Mouse (Mus musculus): ENCODE data around the gene Gm28048. TPM values are rescaled to one million over a fixed set of nuclear protein-coding genes. Genes with fewer than 3 reads are reported as not detected.

Gm28048 gene
- polyA plus RNA-seq, 1 experiment from 2014 or later = 9.4 TPM

GRCm38 (mm10) chr11:22971835-22972709 is 9.8 kb downstream of the Gm28048 start, which contains the start of gene Zrsr1:
Gene Zrsr1 (plus strand): TSS chr11:22972005.
- Histone ChIP-seq H3K4me3 (peak within 1 kb of the TSS; percentile 68), H3K36me3 (peaks cover 60% of the 10 kb centered on the region), H3K4me2 (peak within 1 kb of the TSS; percentile 94), H3K4me1 (replicated peaks) (peaks cover 16% of the 10 kb centered on the region), H3K9ac (peak within 1 kb of the TSS; percentile 79), H3K27me3 (replicated peaks) (no peaks in the 10 kb centered on the region), H3K9me3 (replicated peaks) (peaks cover 42% of the 10 kb centered on the region), H3K27ac (ENCODE audit: poor library complexity, severe bottlenecking) (peak within 1 kb of the TSS; percentile 82)
- WGBS = 51% methylated on average over 56 of the region's 56 CpGs
- ATAC-seq (ENCODE audit: insufficient number of reproducible peaks, low FRiP score) = peak; percentile 82

- no peaks in the 10 kb centered on the region for H3K27me3 ChIP-seq (replicated peaks)
- peaks cover 3% of the 10 kb centered on the region for H3K4me1 ChIP-seq (replicated peaks)
- no peak overlapping the region for H3K4me3 ChIP-seq
- WGBS = 97% methylated on average over 1 of the region's 1 CpGs
- H3K36me3 ChIP-seq = peaks cover 57% of the 10 kb centered on the region
- H3K9ac ChIP-seq = no peak overlapping the region
- no peak overlapping the region for H3K27ac ChIP-seq (ENCODE audit: poor library complexity, severe bottlenecking)
- H3K4me2 ChIP-seq = no peak overlapping the region
- no peak for ATAC-seq (ENCODE audit: insufficient number of reproducible peaks, low FRiP score)
- H3K9me3 ChIP-seq (replicated peaks) = peaks cover 52% of the 10 kb centered on the region
Observed at GRCm38 (mm10) chr11:22970546-22970945, 11.3 kb downstream of the Gm28048 start.

- Histone ChIP-seq H3K9ac (no peak overlapping the region), H3K4me1 (replicated peaks) (peaks cover 1% of the 10 kb centered on the region; the same call in 1 of the 2 replicates), H3K27me3 (replicated peaks) (no peaks in the 10 kb centered on the region), H3K27ac (ENCODE audit: poor library complexity, severe bottlenecking) (no peak overlapping the region), H3K4me2 (no peak overlapping the region), H3K9me3 (replicated peaks) (peaks cover 52% of the 10 kb centered on the region), H3K4me3 (no peak overlapping the region), H3K36me3 (peaks cover 55% of the 10 kb centered on the region)
- WGBS = 55% methylated on average over 6 of the region's 6 CpGs
- no peak for ATAC-seq (ENCODE audit: insufficient number of reproducible peaks, low FRiP score)
Observed at GRCm38 (mm10) chr11:22969486-22969885, 12.4 kb downstream of the Gm28048 start.

- H3K4me2 ChIP-seq = no peak overlapping the region
- H3K36me3 ChIP-seq = peaks cover 23% of the 10 kb centered on the region
- no peak overlapping the region for H3K4me3 ChIP-seq
- H3K27ac ChIP-seq (ENCODE audit: poor library complexity, severe bottlenecking) = no peak overlapping the region
- no peak overlapping the region for H3K9ac ChIP-seq
- 72% methylated on average over 4 of the region's 4 CpGs for WGBS
- H3K4me1 ChIP-seq (replicated peaks) = 0 out of 2 replicates have a peak, but pooled peaks cover 2% of the 10 kb centered on the region
- H3K27me3 ChIP-seq (replicated peaks) = no peaks in the 10 kb centered on the region
- no peak for ATAC-seq (ENCODE audit: insufficient number of reproducible peaks, low FRiP score)
- H3K9me3 ChIP-seq (replicated peaks) = peaks cover 26% of the 10 kb centered on the region
Observed at GRCm38 (mm10) chr11:22965503-22965902, 16.4 kb downstream of the Gm28048 start.

GRCm38 (mm10) chr11:22964401-22964800 is 17.5 kb downstream of the Gm28048 start:
- Histone ChIP-seq H3K27me3 (replicated peaks) (no peaks in the 10 kb centered on the region), H3K27ac (ENCODE audit: poor library complexity, severe bottlenecking) (no peak overlapping the region), H3K4me2 (no peak overlapping the region), H3K4me1 (replicated peaks) (0 out of 2 replicates have a peak, but pooled peaks cover 2% of the 10 kb centered on the region), H3K4me3 (no peak overlapping the region), H3K9me3 (replicated peaks) (peaks cover 22% of the 10 kb centered on the region), H3K36me3 (peaks cover 22% of the 10 kb centered on the region), H3K9ac (no peak overlapping the region)
- 66% methylated on average over 4 of the region's 4 CpGs for WGBS
- ATAC-seq (ENCODE audit: insufficient number of reproducible peaks, low FRiP score) = no peak

GRCm38 (mm10) chr11:22962101-22962500 is 19.8 kb downstream of the Gm28048 start:
- peaks cover 10% of the 10 kb centered on the region for H3K36me3 ChIP-seq
- H3K4me1 ChIP-seq (replicated peaks) = 0 out of 2 replicates have a peak, but pooled peaks cover 2% of the 10 kb centered on the region
- H3K27ac ChIP-seq (ENCODE audit: poor library complexity, severe bottlenecking) = no peak overlapping the region
- no peak overlapping the region for H3K4me2 ChIP-seq
- 91% methylated on average over 1 of the region's 1 CpGs for WGBS
- ATAC-seq (ENCODE audit: insufficient number of reproducible peaks, low FRiP score) = no peak
- H3K27me3 ChIP-seq (replicated peaks) = no peaks in the 10 kb centered on the region
- no peak overlapping the region for H3K4me3 ChIP-seq
- H3K9me3 ChIP-seq (replicated peaks) = peaks cover 10% of the 10 kb centered on the region
- H3K9ac ChIP-seq = no peak overlapping the region

- Histone ChIP-seq H3K9ac (no peak overlapping the region), H3K27ac (ENCODE audit: poor library complexity, severe bottlenecking) (no peak overlapping the region), H3K36me3 (peaks cover 12% of the 10 kb centered on the region; the same call in 1 of the 2 replicates), H3K4me3 (no peak overlapping the region), H3K4me2 (no peak overlapping the region), H3K27me3 (replicated peaks) (no peaks in the 10 kb centered on the region), H3K9me3 (replicated peaks) (no peaks in the 10 kb centered on the region), H3K4me1 (replicated peaks) (no peaks in the 10 kb centered on the region)
- no peak for ATAC-seq (ENCODE audit: insufficient number of reproducible peaks, low FRiP score)
- WGBS = 87% methylated on average over 4 of the region's 4 CpGs
Observed at GRCm38 (mm10) chr11:22957791-22958374, 24.0 kb downstream of the Gm28048 start.

- no peak overlapping the region for H3K4me3 ChIP-seq
- H3K9ac ChIP-seq = no peak overlapping the region
- peaks cover 15% of the 10 kb centered on the region; the same call in 1 of the 2 replicates for H3K36me3 ChIP-seq
- no peaks in the 10 kb centered on the region for H3K9me3 ChIP-seq (replicated peaks)
- no peaks in the 10 kb centered on the region for H3K27me3 ChIP-seq (replicated peaks)
- no peaks in the 10 kb centered on the region for H3K4me1 ChIP-seq (replicated peaks)
- no peak for ATAC-seq (ENCODE audit: insufficient number of reproducible peaks, low FRiP score)
- 74% methylated on average over 4 of the region's 4 CpGs for WGBS
- no peak overlapping the region for H3K4me2 ChIP-seq
- no peak overlapping the region for H3K27ac ChIP-seq (ENCODE audit: poor library complexity, severe bottlenecking)
Observed at GRCm38 (mm10) chr11:22956830-22957229, 25.1 kb downstream of the Gm28048 start.

- peaks cover 15% of the 10 kb centered on the region; the same call in 1 of the 2 replicates for H3K36me3 ChIP-seq
- H3K4me3 ChIP-seq = no peak overlapping the region
- H3K4me2 ChIP-seq = no peak overlapping the region
- 89% methylated on average over 6 of the region's 6 CpGs for WGBS
- H3K27ac ChIP-seq (ENCODE audit: poor library complexity, severe bottlenecking) = no peak overlapping the region
- H3K9me3 ChIP-seq (replicated peaks) = no peaks in the 10 kb centered on the region
- ATAC-seq (ENCODE audit: insufficient number of reproducible peaks, low FRiP score) = no peak
- H3K9ac ChIP-seq = no peak overlapping the region
- no peaks in the 10 kb centered on the region for H3K4me1 ChIP-seq (replicated peaks)
- no peaks in the 10 kb centered on the region for H3K27me3 ChIP-seq (replicated peaks)
Observed at GRCm38 (mm10) chr11:22956346-22956745, 25.5 kb downstream of the Gm28048 start.

GRCm38 (mm10) chr11:22952668-22953067 is 29.2 kb downstream of the Gm28048 start:
- Histone ChIP-seq H3K27me3 (replicated peaks) (no peaks in the 10 kb centered on the region), H3K36me3 (peaks cover 19% of the 10 kb centered on the region), H3K27ac (ENCODE audit: poor library complexity, severe bottlenecking) (no peak overlapping the region), H3K9me3 (replicated peaks) (no peaks in the 10 kb centered on the region), H3K9ac (no peak overlapping the region), H3K4me1 (replicated peaks) (no peaks in the 10 kb centered on the region), H3K4me3 (no peak overlapping the region), H3K4me2 (no peak overlapping the region)
- 84% methylated on average over 7 of the region's 7 CpGs for WGBS
- no peak for ATAC-seq (ENCODE audit: insufficient number of reproducible peaks, low FRiP score)

- ATAC-seq (ENCODE audit: insufficient number of reproducible peaks, low FRiP score) = no peak
- Histone ChIP-seq H3K4me3 (no peak overlapping the region), H3K4me1 (replicated peaks) (no peaks in the 10 kb centered on the region), H3K4me2 (no peak overlapping the region), H3K9me3 (replicated peaks) (no peaks in the 10 kb centered on the region), H3K27me3 (replicated peaks) (no peaks in the 10 kb centered on the region), H3K9ac (no peak overlapping the region), H3K27ac (ENCODE audit: poor library complexity, severe bottlenecking) (no peak overlapping the region), H3K36me3 (peaks cover 13% of the 10 kb centered on the region)
- 87% methylated on average over 6 of the region's 6 CpGs for WGBS
Observed at GRCm38 (mm10) chr11:22950131-22950530, 31.8 kb downstream of the Gm28048 start.

Data from heart, embryonic 12.5 days (tissue).